Mouse (Mus musculus) hindbrain, embryonic 10.5 days (tissue): ENCODE results near the gene Tek. TPM values are rescaled to one million over a fixed set of nuclear protein-coding genes. Genes with fewer than 3 reads are reported as not detected.
"Not testable (repeated sequence)": the region's sequence is repeated elsewhere in the genome, so short reads cannot be mapped to it uniquely, and the experiment has no call there.

Experiments
- DNase-seq: peaks from one replicate; pipeline ENCODE4 v3.0.0-alpha.2; 2017; ENCODE audit warnings: low spot score
- H3K27ac ChIP-seq: fragments of 300-500 bp; sonication (generic); 2 replicates; pipeline ENCODE4 v1.5.1; 2016; ENCODE audit warnings: mild to moderate bottlenecking, moderate library complexity
- H3K27me3 ChIP-seq: fragments of 300-500 bp; sonication (generic); 2 replicates; pipeline ENCODE4 v1.6.1; 2016; ENCODE audit warnings: mild to moderate bottlenecking; ENCODE audit not compliant: poor library complexity, insufficient read depth, severe bottlenecking
- H3K36me3 ChIP-seq: fragments of 300-500 bp; sonication (generic); 2 replicates; pipeline ENCODE4 v1.6.1; 2016; ENCODE audit warnings: mild to moderate bottlenecking, moderate library complexity
- H3K4me1 ChIP-seq: fragments of 300-500 bp; sonication (generic); replicated peaks from 2 replicates; pipeline ENCODE4 v1.6.1; 2016; ENCODE audit warnings: mild to moderate bottlenecking
- H3K4me3 ChIP-seq: fragments of 300-500 bp; sonication (generic); 2 replicates; pipeline ENCODE4 v1.5.1; 2016; ENCODE audit warnings: mild to moderate bottlenecking, moderate library complexity
- H3K9me3 ChIP-seq: fragments of 300-500 bp; sonication (generic); 2 replicates; pipeline ENCODE4 v1.6.1; 2016; ENCODE audit warnings: mild to moderate bottlenecking, moderate library complexity
- WGBS: fragments of 180-500 bp; shearing (Covaris S2); methylation state at CpG from one replicate; pipeline ENCODE4 v1.1.7; 2016; 5-methylcytosine and 5-hydroxymethylcytosine counted together
- polyA plus RNA-seq: library from polyadenylated mRNA; unstranded; fragments of >200 nt; fragmentation: Nextera tagmentation; extraction: Ambion mirVana; gene quantifications from 2 replicates; pipeline ENCODE4 v1.2.1, GENCODE M21; 2016

Gene Tek
- 8.8 TPM in 2 replicates for polyA plus RNA-seq

GRCm38 (mm10) chr4:94738838-94739731, at the start of gene Tek:
Gene Tek, plus strand, starts transcription at chr4:94739289.
- H3K27me3 ChIP-seq, result no peaks in the 10 kb centered on the region
- H3K4me3 ChIP-seq, result no peak within 1 kb of the TSS
- H3K27ac ChIP-seq, result 0 out of 2 replicates have a peak within 1 kb of the TSS, but pooled peaks have one; percentile 16
- no peaks in the 10 kb centered on the region for H3K36me3 ChIP-seq
- H3K4me1 ChIP-seq, result 0 out of 2 replicates have a peak, but pooled peaks cover 7% of the 10 kb centered on the region
- 76% methylated on average over 16 of the region's 16 CpGs for WGBS
- DNase-seq, result no peak
- H3K9me3 ChIP-seq, result no peaks in the 10 kb centered on the region

DNA sequence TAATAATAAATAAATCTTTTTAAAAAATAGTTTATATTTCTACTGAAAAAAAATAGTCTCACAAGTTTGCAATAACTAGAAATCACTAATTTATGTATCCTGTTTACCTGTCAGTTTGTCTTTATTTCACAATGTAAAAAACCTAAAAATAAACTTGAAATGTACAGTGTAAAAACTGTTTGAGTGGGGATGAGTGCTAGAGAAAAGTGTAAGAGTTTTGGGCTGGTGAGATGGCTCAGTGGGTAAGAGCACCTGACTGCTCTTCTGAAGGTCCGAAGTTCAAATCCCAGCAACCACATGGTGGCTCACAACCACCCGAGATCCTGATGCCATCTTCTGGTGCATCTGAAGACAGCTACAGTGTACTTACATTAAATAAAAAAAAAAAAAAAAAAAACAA, 49.3 kb upstream of the Tek start:
- not testable (repeated sequence) for H3K4me3 ChIP-seq, DNase-seq, H3K27ac ChIP-seq, H3K9me3 ChIP-seq, H3K4me1 ChIP-seq, H3K27me3 ChIP-seq
- H3K36me3 ChIP-seq, result peaks cover 51% of the 10 kb centered on the region
- WGBS, result 92% methylated on average over 2 of the region's 2 CpGs

GRCm38 (mm10) chr4:94691078-94691477, 48.0 kb upstream of the Tek start:
- no peaks in the 10 kb centered on the region for H3K9me3 ChIP-seq
- H3K4me1 ChIP-seq, result no peaks in the 10 kb centered on the region
- WGBS, result 91% methylated on average over 4 of the region's 4 CpGs
- no peak for DNase-seq
- H3K27me3 ChIP-seq, result no peaks in the 10 kb centered on the region
- no peak overlapping the region for H3K27ac ChIP-seq
- H3K36me3 ChIP-seq, result peaks cover 44% of the 10 kb centered on the region
- H3K4me3 ChIP-seq, result no peak overlapping the region

GRCm38 (mm10) chr4:94692175-94692574, 46.9 kb upstream of the Tek start:
- Histone ChIP-seq H3K9me3 (no peaks in the 10 kb centered on the region), H3K4me1 (no peaks in the 10 kb centered on the region), H3K27ac (no peak overlapping the region), H3K4me3 (no peak overlapping the region), H3K36me3 (peaks cover 35% of the 10 kb centered on the region), H3K27me3 (no peaks in the 10 kb centered on the region)
- no peak for DNase-seq
- 87% methylated on average over 2 of the region's 2 CpGs for WGBS

- Histone ChIP-seq H3K27me3 (no peaks in the 10 kb centered on the region), H3K9me3 (no peaks in the 10 kb centered on the region), H3K36me3 (peaks cover 15% of the 10 kb centered on the region), H3K27ac (no peak overlapping the region), H3K4me3 (no peak overlapping the region), H3K4me1 (no peaks in the 10 kb centered on the region)
- DNase-seq, result no peak
- 87% methylated on average over 3 of the region's 3 CpGs for WGBS
Measured at GRCm38 (mm10) chr4:94696368-94696767, 42.7 kb upstream of the Tek start.

DNA sequence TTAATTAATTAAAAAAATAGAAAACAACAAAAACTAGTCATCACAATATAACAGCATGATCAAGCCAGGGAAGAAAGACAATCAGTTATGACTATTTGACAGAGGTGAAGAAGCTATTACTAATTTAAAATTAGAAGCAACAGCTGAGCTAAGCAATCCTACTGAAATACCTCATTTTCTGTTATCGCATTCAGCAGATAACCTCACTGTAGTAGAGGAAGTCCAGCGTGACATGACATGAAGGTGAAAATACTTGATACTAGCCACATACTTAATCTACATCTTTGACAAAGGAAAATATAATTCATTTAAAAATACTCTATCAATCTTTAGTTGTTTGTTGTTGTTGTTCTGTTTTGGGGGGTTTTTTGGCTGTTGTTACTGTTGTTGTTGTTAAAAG, 28.1 kb upstream of the Tek start:
- H3K27ac ChIP-seq, result no peak overlapping the region
- H3K4me1 ChIP-seq, result no peaks in the 10 kb centered on the region
- WGBS, result 97% methylated on average over 2 of the region's 2 CpGs
- no peak overlapping the region for H3K4me3 ChIP-seq
- DNase-seq, result no peak
- no peaks in the 10 kb centered on the region for H3K27me3 ChIP-seq
- H3K36me3 ChIP-seq, result no peaks in the 10 kb centered on the region
- H3K9me3 ChIP-seq, result no peaks in the 10 kb centered on the region

- Histone ChIP-seq H3K27me3 (no peaks in the 10 kb centered on the region), H3K4me1 (no peaks in the 10 kb centered on the region), H3K4me3 (no peak overlapping the region), H3K9me3 (no peaks in the 10 kb centered on the region), H3K27ac (no peak overlapping the region), H3K36me3 (no peaks in the 10 kb centered on the region)
- WGBS, result 83% methylated on average over 4 of the region's 4 CpGs
- DNase-seq, result no peak
Measured at GRCm38 (mm10) chr4:94711426-94711825, 27.7 kb upstream of the Tek start.

DNA sequence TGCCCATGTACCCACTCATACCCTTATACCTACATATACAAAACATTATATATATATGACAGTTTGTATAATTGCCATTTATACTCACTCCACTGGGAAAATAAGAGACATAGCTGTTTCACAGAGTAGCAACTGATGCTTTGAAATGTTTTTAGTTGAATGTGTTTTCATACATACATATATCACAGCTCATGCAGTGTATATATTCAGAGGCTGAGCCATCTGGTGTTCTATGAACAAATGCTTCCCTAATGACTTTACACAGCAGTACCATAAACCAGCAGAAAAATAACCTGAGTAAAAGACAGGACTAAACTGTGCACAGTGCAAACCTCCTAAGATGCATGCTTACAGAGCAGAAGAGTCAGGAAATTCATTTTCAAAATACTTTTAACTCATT, 25.3 kb upstream of the Tek start:
- Histone ChIP-seq H3K4me1 (no peaks in the 10 kb centered on the region), H3K27ac (no peak overlapping the region), H3K9me3 (no peaks in the 10 kb centered on the region), H3K27me3 (no peaks in the 10 kb centered on the region), H3K36me3 (no peaks in the 10 kb centered on the region), H3K4me3 (no peak overlapping the region)
- DNase-seq, result no peak

DNA sequence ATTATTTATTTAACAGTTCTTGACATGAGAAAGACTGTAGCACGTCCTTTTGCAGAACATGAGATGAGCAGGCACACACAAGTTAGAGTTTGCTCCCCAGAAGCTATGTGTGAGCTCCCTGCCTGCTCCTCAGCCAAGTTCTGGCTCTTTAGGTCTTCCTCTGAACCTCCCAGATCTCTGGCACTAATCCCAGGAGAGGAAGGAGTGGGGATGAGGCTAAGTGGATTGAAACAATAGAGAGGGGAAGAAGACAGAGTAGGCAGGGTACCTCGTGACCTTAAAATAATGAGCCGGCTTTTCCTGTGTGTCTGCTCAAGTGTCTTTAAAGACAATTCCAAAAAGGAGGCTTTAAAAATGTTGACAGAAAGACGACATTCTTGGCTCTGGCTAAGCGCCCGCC, 23.9 kb upstream of the Tek start:
- no peak for DNase-seq
- WGBS, result 64% methylated on average over 6 of the region's 6 CpGs
- H3K27ac ChIP-seq, result no peak overlapping the region
- H3K36me3 ChIP-seq, result no peaks in the 10 kb centered on the region
- H3K4me1 ChIP-seq, result no peaks in the 10 kb centered on the region
- H3K9me3 ChIP-seq, result no peaks in the 10 kb centered on the region
- no peak overlapping the region for H3K4me3 ChIP-seq
- H3K27me3 ChIP-seq, result no peaks in the 10 kb centered on the region

DNA sequence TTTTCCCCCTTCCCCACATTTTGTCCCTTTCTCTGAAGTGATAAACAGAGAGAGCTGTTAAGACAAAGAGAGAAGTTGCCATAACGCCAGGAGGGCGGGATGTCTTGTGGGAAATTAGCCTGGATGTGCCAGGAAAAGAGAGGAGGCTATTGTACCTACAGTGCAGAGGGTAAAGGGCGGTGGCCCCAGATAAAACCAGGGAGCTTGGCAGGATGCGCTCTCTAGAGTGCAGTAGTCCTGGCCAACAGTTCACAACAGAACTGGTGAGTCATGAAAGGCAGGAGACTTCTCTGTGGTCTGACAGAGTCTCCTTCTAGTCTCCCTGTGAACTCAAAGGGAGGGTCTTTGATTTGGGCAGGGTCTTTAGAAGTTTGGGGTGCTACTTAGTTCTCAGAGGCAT, 13.3 kb upstream of the Tek start:
- 65% methylated on average over 4 of the region's 4 CpGs for WGBS
- Histone ChIP-seq H3K4me3 (no peak overlapping the region), H3K27me3 (no peaks in the 10 kb centered on the region), H3K9me3 (0 out of 2 replicates have a peak, but pooled peaks cover 3% of the 10 kb centered on the region), H3K4me1 (no peaks in the 10 kb centered on the region), H3K27ac (no peak overlapping the region), H3K36me3 (no peaks in the 10 kb centered on the region)
- no peak for DNase-seq

GRCm38 (mm10) chr4:94732721-94733120, 6.4 kb upstream of the Tek start:
- Histone ChIP-seq H3K36me3 (no peaks in the 10 kb centered on the region), H3K9me3 (0 out of 2 replicates have a peak, but pooled peaks cover 3% of the 10 kb centered on the region), H3K27me3 (no peaks in the 10 kb centered on the region), H3K4me1 (no peaks in the 10 kb centered on the region), H3K4me3 (no peak overlapping the region), H3K27ac (no peak overlapping the region)
- DNase-seq, result no peak

GRCm38 (mm10) chr4:94737326-94738295, 1.5 kb upstream of the Tek start:
- no peak overlapping the region for H3K27ac ChIP-seq
- no peaks in the 10 kb centered on the region for H3K27me3 ChIP-seq
- H3K4me3 ChIP-seq, result no peak overlapping the region
- no peaks in the 10 kb centered on the region for H3K9me3 ChIP-seq
- 0 out of 2 replicates have a peak, but pooled peaks cover 7% of the 10 kb centered on the region for H3K4me1 ChIP-seq
- no peaks in the 10 kb centered on the region for H3K36me3 ChIP-seq
- no peak for DNase-seq
- WGBS, result 78% methylated on average over 5 of the region's 5 CpGs

DNA sequence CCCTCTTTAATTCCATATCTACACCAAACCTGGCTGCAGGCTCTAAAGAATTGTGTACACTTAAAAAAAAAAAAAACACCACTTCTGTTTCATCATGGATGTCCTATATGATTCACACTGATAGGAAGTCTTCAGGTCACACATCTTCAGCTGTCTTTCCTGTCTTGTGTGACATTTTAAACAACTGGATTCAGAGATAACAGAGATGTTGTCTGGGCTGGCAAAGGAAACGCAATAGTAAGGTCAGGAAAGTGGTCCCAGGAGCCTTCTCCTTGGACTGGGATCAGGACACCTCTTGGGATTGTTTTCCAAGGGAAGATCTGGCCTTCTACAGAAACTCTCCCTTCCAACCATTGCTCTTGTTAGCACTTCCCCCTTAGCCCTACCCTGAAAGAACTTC, 2.7 kb downstream of the Tek start:
- Histone ChIP-seq H3K27ac (no peak overlapping the region), H3K4me1 (peaks cover 16% of the 10 kb centered on the region; the same call in 1 of the 2 replicates), H3K9me3 (no peaks in the 10 kb centered on the region), H3K36me3 (no peaks in the 10 kb centered on the region), H3K27me3 (no peaks in the 10 kb centered on the region), H3K4me3 (no peak overlapping the region)
- WGBS, result 77% methylated on average over 1 of the region's 1 CpGs
- no peak for DNase-seq
